1 mouse cellular context compared by ENCODE assay signal in genomic region chr6:125097951-125098350, GRCm38 (mm10).
TF ChIP-seq lines count a peak whose summit lies in the region.

No protein-coding gene starts in this region.

TF ChIP-seq in CH12.LX, 34 proteins besides CTCF, POLR2A, EP300 and RAD21 (continued from another document):
- TF ChIP-seq IRF4 (IDR thresholded peaks at IDR 0.05; ENCODE audit: low read depth, low read length) (no peak), MAZ (IDR thresholded peaks at IDR 0.05; ENCODE audit: low read depth, low read length) (no peak), TBP (conservative IDR thresholded peaks at IDR 0.05; ENCODE audit: low read depth, low read length) (no peak), USF1 (IDR thresholded peaks at IDR 0.05; ENCODE audit: low read depth, low read length) (no peak), POLR2AphosphoS2 (IDR thresholded peaks at IDR 0.05; ENCODE audit: low read depth, low read length) (no peak), MYC (IDR thresholded peaks at IDR 0.05; ENCODE audit: low read depth, low read length) (no peak), NELFE (IDR thresholded peaks at IDR 0.05; ENCODE audit: low read depth, low read length) (no peak), MAFK (IDR thresholded peaks at IDR 0.05; ENCODE audit: insufficient replicate concordance, low read length) (no peak), JUN (IDR thresholded peaks at IDR 0.05; ENCODE audit: insufficient read depth, low read depth, low read length) (no peak), ETS1 (conservative IDR thresholded peaks at IDR 0.05; ENCODE audit: low read depth, low read length) (no peak)
